Mouse (Mus musculus): ENCODE measurements around the gene Commd6.

DNA sequence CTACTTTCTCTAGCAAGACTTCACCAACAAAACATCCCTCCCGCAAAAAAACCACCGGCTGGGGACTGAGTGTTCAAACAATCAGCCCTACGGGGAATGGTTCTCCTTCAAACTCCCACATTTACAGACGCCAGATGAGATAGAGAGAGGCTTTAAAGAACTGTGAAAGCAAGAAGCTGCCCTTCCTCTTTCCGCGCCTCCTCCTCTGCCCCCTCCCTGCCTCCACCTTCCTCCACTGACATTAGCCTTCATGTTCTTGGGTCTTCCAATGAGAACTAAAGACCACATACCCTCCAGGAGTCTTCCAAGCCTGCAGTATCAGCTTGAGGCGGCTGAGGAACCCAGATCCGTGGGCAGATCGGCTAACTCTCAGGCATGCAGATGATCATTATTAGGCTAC, 24.3 kb downstream of the Commd6 start:
- TF ChIP-seq GABPA (IDR thresholded peaks at IDR 0.05; ENCODE audit: insufficient replicate concordance, low read depth, low read length) (no peak), MXI1 (IDR thresholded peaks at IDR 0.05; ENCODE audit: low read depth, low read length) (no peak), TCF12 (IDR thresholded peaks at IDR 0.05; ENCODE audit: low read depth, low read length) (no peak), POLR2AphosphoS2 (IDR thresholded peaks at IDR 0.05; ENCODE audit: low read depth, low read length) (no peak), TBP (conservative IDR thresholded peaks at IDR 0.05; ENCODE audit: low read depth, low read length) (no peak), CHD1 (IDR thresholded peaks at IDR 0.05; ENCODE audit: low read depth, low read length) (no peak), EP300 (IDR thresholded peaks at IDR 0.05; ENCODE audit: low read length) (no peak)
